Mouse (Mus musculus): ENCODE results near the gene Ntan1. TPM values are rescaled to one million over a fixed set of nuclear protein-coding genes. Genes with fewer than 3 reads are reported as not detected.

Gene Ntan1
- polyA plus RNA-seq, 2 experiments: 115 to 199 TPM

- no peaks in the 10 kb centered on the region for H3K4me1 ChIP-seq (ENCODE audit: control insufficient read depth, insufficient read depth, low read length)
- H3K27ac ChIP-seq (replicated peaks; ENCODE audit: low read depth, low read length): no peak overlapping the region
- no peaks in the 10 kb centered on the region for H3K27me3 ChIP-seq (ENCODE audit: control insufficient read depth, insufficient read depth, low read length)
- 18% methylated on average over 42 of the region's 42 CpGs for WGBS
- peaks cover 65% of the 10 kb centered on the region for H3K36me3 ChIP-seq (ENCODE audit: control insufficient read depth, insufficient read depth, low read length)
- H3K9me3 ChIP-seq (ENCODE audit: control insufficient read depth, low read length): no peaks in the 10 kb centered on the region
- H3K4me2 ChIP-seq (replicated peaks; ENCODE audit: low read depth, low read length, severe bottlenecking): 0 out of 2 replicates have a peak overlapping the region, but pooled peaks have one; percentile 19
- no peak for DNase-seq (ENCODE audit: low spot score)
- no peak overlapping the region for H3K4me3 ChIP-seq (replicated peaks; ENCODE audit: low read length)
- no peak for TF ChIP-seq POLR2A (IDR thresholded peaks at IDR 0.05; ENCODE audit: borderline replicate concordance, extremely low read depth, insufficient read depth, insufficient read length)
- H3K9ac ChIP-seq (ENCODE audit: low read depth, low read length, severe bottlenecking): no peak overlapping the region
- ATAC-seq (ENCODE audit: low FRiP score, low read depth): no peak
Measured at GRCm38 (mm10) chr16:13867910-13868514, 49.4 kb downstream of the Ntan1 start.

DNA sequence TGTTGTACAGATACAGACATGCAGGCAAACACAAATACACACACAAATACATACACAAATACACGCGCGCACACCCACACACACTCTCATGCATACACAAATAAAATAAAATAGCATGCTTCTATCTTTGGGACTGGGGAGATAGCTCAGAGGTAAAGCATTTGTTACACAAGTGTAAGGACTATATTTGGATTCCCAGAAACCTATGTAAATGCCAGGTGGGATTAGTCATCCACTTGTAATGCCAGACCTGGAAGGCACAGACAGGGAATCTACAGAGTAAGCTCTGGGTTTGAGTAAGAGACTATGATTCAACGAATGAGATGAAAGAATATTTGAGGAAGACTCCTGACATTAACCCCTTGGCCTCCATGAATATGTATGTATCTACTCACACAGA, 56.8 kb downstream of the Ntan1 start:
- Histone ChIP-seq H3K4me2 (replicated peaks; ENCODE audit: low read depth, low read length, severe bottlenecking) (no peak overlapping the region), H3K4me3 (replicated peaks; ENCODE audit: low read length) (no peak overlapping the region), H3K36me3 (ENCODE audit: control insufficient read depth, insufficient read depth, low read length) (peaks cover 69% of the 10 kb centered on the region), H3K27me3 (ENCODE audit: control insufficient read depth, insufficient read depth, low read length) (no peaks in the 10 kb centered on the region), H3K27ac (replicated peaks; ENCODE audit: low read depth, low read length) (no peak overlapping the region), H3K9me3 (ENCODE audit: control insufficient read depth, low read length) (no peaks in the 10 kb centered on the region), H3K4me1 (ENCODE audit: control insufficient read depth, insufficient read depth, low read length) (no peaks in the 10 kb centered on the region), H3K9ac (ENCODE audit: low read depth, low read length, severe bottlenecking) (no peak overlapping the region)
- TF ChIP-seq POLR2A (IDR thresholded peaks at IDR 0.05; ENCODE audit: borderline replicate concordance, extremely low read depth, insufficient read depth, insufficient read length): no peak
- DNase-seq (ENCODE audit: low spot score) (no peak), ATAC-seq (ENCODE audit: low FRiP score, low read depth) (no peak)
- 90% methylated on average over 4 of the region's 4 CpGs for WGBS

DNA sequence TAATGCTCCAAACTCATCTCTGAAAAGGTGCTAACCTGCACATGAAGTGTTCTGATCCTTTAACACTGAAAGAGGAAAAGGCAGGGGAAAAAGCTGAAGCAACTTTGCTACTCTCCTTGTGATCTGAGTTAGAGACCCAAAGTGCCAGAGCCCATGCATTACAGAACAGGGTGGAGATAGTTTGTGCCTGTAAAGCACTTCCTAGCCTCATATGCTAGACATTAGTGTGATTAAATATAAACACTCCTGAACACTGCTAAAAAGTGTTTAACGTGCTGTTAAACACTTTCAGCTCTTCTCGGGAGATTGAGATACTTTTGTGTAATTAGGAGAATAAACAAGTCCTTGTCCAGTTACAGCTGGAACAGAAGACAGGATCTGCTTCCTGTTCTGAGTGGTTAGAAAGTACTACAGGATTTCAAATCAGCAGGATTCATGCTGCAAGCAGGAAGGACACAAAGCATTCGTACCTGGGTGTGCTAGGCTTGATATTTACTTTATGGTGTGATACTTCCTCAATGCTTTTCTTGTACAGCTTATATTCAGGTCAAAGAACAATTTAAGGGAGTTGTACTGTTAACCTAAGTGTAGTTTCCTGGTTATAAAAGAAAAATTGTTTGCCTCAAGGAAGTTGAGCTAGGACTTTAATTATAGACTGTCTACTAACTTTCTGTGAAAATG, 64.6 kb downstream of the Ntan1 start:
- no peaks in the 10 kb centered on the region for H3K9me3 ChIP-seq (ENCODE audit: control insufficient read depth, low read length)
- H3K36me3 ChIP-seq (ENCODE audit: control insufficient read depth, insufficient read depth, low read length): peaks cover 30% of the 10 kb centered on the region
- no peak overlapping the region for H3K4me3 ChIP-seq (replicated peaks; ENCODE audit: low read length)
- ATAC-seq (ENCODE audit: low FRiP score, low read depth): no peak
- TF ChIP-seq POLR2A (IDR thresholded peaks at IDR 0.05; ENCODE audit: borderline replicate concordance, extremely low read depth, insufficient read depth, insufficient read length): no peak
- H3K27me3 ChIP-seq (ENCODE audit: control insufficient read depth, insufficient read depth, low read length): no peaks in the 10 kb centered on the region
- DNase-seq (ENCODE audit: low spot score): peak; percentile 7
- 24% methylated on average over 3 of the region's 3 CpGs for WGBS
- H3K27ac ChIP-seq (replicated peaks; ENCODE audit: low read depth, low read length): no peak overlapping the region
- H3K9ac ChIP-seq (ENCODE audit: low read depth, low read length, severe bottlenecking): no peak overlapping the region
- no peak overlapping the region for H3K4me2 ChIP-seq (replicated peaks; ENCODE audit: low read depth, low read length, severe bottlenecking)
- H3K4me1 ChIP-seq (ENCODE audit: control insufficient read depth, insufficient read depth, low read length): no peaks in the 10 kb centered on the region

Small RNA genes lying within 50 kb of the gene (microRNA-seq; reads per million reads assigned to microRNA genes)
- not detected for gene Gm27734

Other genes starting within 250 kb of the Ntan1 start
- gene Parn, start 150.7 kb upstream of the Ntan1 start, polyA plus RNA-seq (2012; rRNA removed): 23.2 and 23.5 TPM in 2 replicates
- 39.7 and 41.1 TPM in 2 replicates for gene Parn, start 150.7 kb upstream of the Ntan1 start, polyA plus RNA-seq (2014; fragmentation: Nextera tagmentation; extraction: Ambion mirVana)
- gene Bfar, start 147.0 kb upstream of the Ntan1 start, polyA plus RNA-seq (2012; rRNA removed): 45.8 and 52.0 TPM in 2 replicates
- gene Bfar, start 147.0 kb upstream of the Ntan1 start, polyA plus RNA-seq (2014; fragmentation: Nextera tagmentation; extraction: Ambion mirVana): 49.8 and 55.7 TPM in 2 replicates
- 2.8 and 4.3 TPM in 2 replicates for gene 3110001I22Rik, start 146.9 kb upstream of the Ntan1 start, polyA plus RNA-seq (2012; rRNA removed)
- gene 3110001I22Rik, start 146.9 kb upstream of the Ntan1 start, polyA plus RNA-seq (2014; fragmentation: Nextera tagmentation; extraction: Ambion mirVana): 5.2 and 5.9 TPM in 2 replicates
- 0.12 and 0.19 TPM in 2 replicates for gene Pla2g10, start 87.9 kb upstream of the Ntan1 start, polyA plus RNA-seq (2012; rRNA removed)
- 0.26 TPM in 1 of 2 replicates, not detected in the other for gene Pla2g10, start 87.9 kb upstream of the Ntan1 start, polyA plus RNA-seq (2014; fragmentation: Nextera tagmentation; extraction: Ambion mirVana)
- 23.5 and 24.2 TPM in 2 replicates for gene Rrn3, start 38.1 kb upstream of the Ntan1 start, polyA plus RNA-seq (2012; rRNA removed)
- gene Rrn3, start 38.1 kb upstream of the Ntan1 start, polyA plus RNA-seq (2014; fragmentation: Nextera tagmentation; extraction: Ambion mirVana): 43.1 and 43.8 TPM in 2 replicates
- gene Pdxdc1, start 84.3 kb downstream of the Ntan1 start, polyA plus RNA-seq (2012; rRNA removed): 106 and 109 TPM in 2 replicates
- 105 and 106 TPM in 2 replicates for gene Pdxdc1, start 84.3 kb downstream of the Ntan1 start, polyA plus RNA-seq (2014; fragmentation: Nextera tagmentation; extraction: Ambion mirVana)
- 3.4 and 5.1 TPM in 2 replicates for gene Mpv17l, start 84.3 kb downstream of the Ntan1 start, polyA plus RNA-seq (2012; rRNA removed)
- 4.0 and 4.3 TPM in 2 replicates for gene Mpv17l, start 84.3 kb downstream of the Ntan1 start, polyA plus RNA-seq (2014; fragmentation: Nextera tagmentation; extraction: Ambion mirVana)
- gene 2900011O08Rik, start 167.8 kb downstream of the Ntan1 start, polyA plus RNA-seq (2012; rRNA removed): 2.9 and 3.0 TPM in 2 replicates
- gene 2900011O08Rik, start 167.8 kb downstream of the Ntan1 start, polyA plus RNA-seq (2014; fragmentation: Nextera tagmentation; extraction: Ambion mirVana): 2.5 and 3.7 TPM in 2 replicates
- gene Ifitm7, start 168.0 kb downstream of the Ntan1 start, polyA plus RNA-seq (2012; rRNA removed): 0.12 and 0.13 TPM in 2 replicates
- not detected in 2 replicates for gene Ifitm7, start 168.0 kb downstream of the Ntan1 start, polyA plus RNA-seq (2014; fragmentation: Nextera tagmentation; extraction: Ambion mirVana)